In genomic region chr6:22289461-22290021, GRCm38 (mm10) we compare ENCODE assay signal across 9 mouse cellular contexts. TPM values are rescaled to one million over a fixed set of nuclear protein-coding genes. Genes with fewer than 3 reads are reported as not detected.
DNase-seq lines count a peak whose midpoint lies in the region; ATAC-seq and TF ChIP-seq lines count a peak whose summit lies in the region.
"Had no signal": no experiment of that assay in that cellular context is flagged by ENCODE, and none has a peak within 500 bp of the region (broad histone marks: within the 10 kb centered on the region; RNA-seq: fewer than 3 reads in every experiment).

No protein-coding gene starts in this region.

- peaks cover 37% of the 10 kb centered on the region for H3K27me3 ChIP-seq in kidney, embryonic 14.5 days (ENCODE audit: control insufficient read depth, insufficient read depth, low read length)
- peaks cover 4% of the 10 kb centered on the region for H3K27me3 ChIP-seq in kidney, adult 2 months (replicated peaks; ENCODE audit: control insufficient read depth, insufficient read depth, low read length)
- peaks cover 56% of the 10 kb centered on the region for H3K27me3 ChIP-seq in embryonic facial prominence, embryonic 13.5 days
- H3K27me3 ChIP-seq in limb, embryonic 10.5 days (ENCODE audit: low read depth, poor library complexity, severe bottlenecking): peaks cover 44% of the 10 kb centered on the region
- H3K27me3 ChIP-seq in neural tube, embryonic 13.5 days: peaks cover 73% of the 10 kb centered on the region

- 0 out of 2 replicates have a peak overlapping the region, but pooled peaks have one; percentile 31 for H3K9ac ChIP-seq in kidney, embryonic 14.5 days (ENCODE audit: low read depth, low read length)
- H3K9ac ChIP-seq in embryonic facial prominence, embryonic 13.5 days: peak overlapping the region; percentile 63
- no peak overlapping the region for H3K9ac ChIP-seq in neural tube, embryonic 13.5 days

- peak overlapping the region; percentile 64 for H3K4me2 ChIP-seq in kidney, embryonic 14.5 days (replicated peaks; ENCODE audit: low read depth, low read length)
- peak overlapping the region; percentile 85 for H3K4me2 ChIP-seq in embryonic facial prominence, embryonic 13.5 days
- peak overlapping the region; percentile 69 for H3K4me2 ChIP-seq in neural tube, embryonic 13.5 days

- H3K4me1 ChIP-seq in kidney, embryonic 14.5 days (ENCODE audit: control insufficient read depth, insufficient read depth, low read length): peaks cover 20% of the 10 kb centered on the region; the same call in 1 of the 2 replicates
- no peaks in the 10 kb centered on the region for H3K4me1 ChIP-seq in kidney, adult 2 months (ENCODE audit: control insufficient read depth, insufficient read depth, low read length)
- peaks cover 23% of the 10 kb centered on the region for H3K4me1 ChIP-seq in embryonic facial prominence, embryonic 13.5 days
- H3K4me1 ChIP-seq in limb, embryonic 10.5 days: peaks cover 25% of the 10 kb centered on the region
- H3K4me1 ChIP-seq in neural tube, embryonic 13.5 days (replicated peaks): peaks cover 22% of the 10 kb centered on the region

- peak overlapping the region; percentile 38 for H3K4me3 ChIP-seq in kidney, embryonic 14.5 days (ENCODE audit: low read length)
- H3K4me3 ChIP-seq in kidney, adult 2 months (ENCODE audit: insufficient read depth, low read depth, low read length): no peak overlapping the region
- peak overlapping the region; percentile 50 for H3K4me3 ChIP-seq in embryonic facial prominence, embryonic 13.5 days
- H3K4me3 ChIP-seq in limb, embryonic 10.5 days: peak overlapping the region; percentile 57
- peak overlapping the region; percentile 38 for H3K4me3 ChIP-seq in neural tube, embryonic 13.5 days

- no peak for TF ChIP-seq CTCF in kidney, adult 2 months (conservative IDR thresholded peaks at IDR 0.05; ENCODE audit: insufficient read depth, insufficient read length, low read depth, low read length)

- H3K9me3 ChIP-seq in kidney, embryonic 14.5 days (ENCODE audit: control insufficient read depth, low read length): no peaks in the 10 kb centered on the region
- no peaks in the 10 kb centered on the region for H3K9me3 ChIP-seq in embryonic facial prominence, embryonic 13.5 days
- H3K9me3 ChIP-seq in limb, embryonic 10.5 days (replicated peaks): no peaks in the 10 kb centered on the region
- no peaks in the 10 kb centered on the region for H3K9me3 ChIP-seq in neural tube, embryonic 13.5 days
- H3K9me3 ChIP-seq: G1E had no signal

- no peaks in the 10 kb centered on the region for H3K36me3 ChIP-seq in kidney, embryonic 14.5 days (ENCODE audit: control insufficient read depth, insufficient read depth, low read length)
- no peaks in the 10 kb centered on the region for H3K36me3 ChIP-seq in kidney, adult 2 months (ENCODE audit: control insufficient read depth, insufficient read depth, low read length)
- H3K36me3 ChIP-seq in embryonic facial prominence, embryonic 13.5 days: no peaks in the 10 kb centered on the region
- no peaks in the 10 kb centered on the region for H3K36me3 ChIP-seq in limb, embryonic 10.5 days
- no peaks in the 10 kb centered on the region for H3K36me3 ChIP-seq in neural tube, embryonic 13.5 days
- H3K36me3 ChIP-seq: G1E had no signal

- 2% methylated on average over 21 of the region's 21 CpGs for WGBS in kidney, embryonic 14.5 days
- 7% methylated on average over 21 of the region's 21 CpGs for WGBS in kidney, adult 2 months
- 2% methylated on average over 21 of the region's 21 CpGs for WGBS in embryonic facial prominence, embryonic 13.5 days
- WGBS in limb, embryonic 10.5 days: 2% methylated on average over 21 of the region's 21 CpGs
- 2% methylated on average over 21 of the region's 21 CpGs for WGBS in neural tube, embryonic 13.5 days

- TF ChIP-seq POLR2A in kidney, adult 2 months (IDR thresholded peaks at IDR 0.05; ENCODE audit: low read depth, low read length): no peak

- no peak overlapping the region for H3K27ac ChIP-seq in kidney, embryonic 14.5 days (ENCODE audit: low read depth, low read length)
- H3K27ac ChIP-seq in kidney, adult 2 months (ENCODE audit: insufficient read depth, low read depth, low read length): no peak overlapping the region
- no peak overlapping the region for H3K27ac ChIP-seq in embryonic facial prominence, embryonic 13.5 days
- H3K27ac ChIP-seq in limb, embryonic 10.5 days: 0 out of 2 replicates have a peak overlapping the region, but pooled peaks have one; percentile 51
- H3K27ac ChIP-seq in neural tube, embryonic 13.5 days (replicated peaks): no peak overlapping the region

- no peak for DNase-seq in kidney, adult 2 months
- DNase-seq in limb, embryonic 10.5 days (ENCODE audit: low spot score): peak; percentile 62
- no peak for DNase-seq in thymus, postnatal 4 days
- DNase-seq in kidney, adult 11 months: no peak
- DNase-seq in adrenal gland, adult 8-10 months: no peak

- no peak for ATAC-seq in kidney, embryonic 14.5 days (ENCODE audit: low FRiP score, low TSS enrichment)
- no peak for ATAC-seq in embryonic facial prominence, embryonic 13.5 days (ENCODE audit: insufficient number of reproducible peaks, insufficient read depth, low FRiP score, low TSS enrichment, low read depth)
- no peak for ATAC-seq in neural tube, embryonic 13.5 days (ENCODE audit: low read depth)

RNA-seq across cellular contexts. Expression of gene Wnt16, which starts 1.5 kb away (rescaled TPM):
- 1.0 and 1.2 TPM in 2 replicates for polyA plus RNA-seq in kidney, embryonic 14.5 days (2014; fragmentation: Nextera tagmentation; extraction: Ambion mirVana)
- polyA plus RNA-seq in kidney, adult 2 months (2012; rRNA removed): 1.4 TPM in 2 replicates
- 7.6 and 9.2 TPM in 2 replicates for polyA plus RNA-seq in embryonic facial prominence, embryonic 13.5 days (2015; fragmentation: Nextera tagmentation; extraction: Ambion mirVana)
- 1.4 and 2.3 TPM in 2 replicates for polyA plus RNA-seq in limb, embryonic 10.5 days (2016; fragmentation: Nextera tagmentation; extraction: Ambion mirVana)
- 0.43 and 0.66 TPM in 2 replicates for polyA plus RNA-seq in neural tube, embryonic 13.5 days (2015; fragmentation: Nextera tagmentation; extraction: Ambion mirVana)
- total RNA-seq in adrenal gland, adult 8-10 months (2022): under 1 TPM in 1 of 4 experiments, not detected in 3; 0.20 TPM
- total RNA-seq: G1E had no signal
- polyA plus RNA-seq: G1E had no signal
